Mouse (Mus musculus): ENCODE data around the gene C1rl. TPM values are rescaled to one million over a fixed set of nuclear protein-coding genes. Genes with fewer than 3 reads are reported as not detected.
"Not testable (repeated sequence)": the region's sequence is repeated elsewhere in the genome, so short reads cannot be mapped to it uniquely, and the experiment has no call there.

The C1rl gene
- polyA plus RNA-seq, 2 experiments, result 0.47 to 0.81 TPM

- no peak for TF ChIP-seq POLR2A (IDR thresholded peaks at IDR 0.05; ENCODE audit: borderline replicate concordance, extremely low read depth, insufficient read depth, insufficient read length)
- H3K9ac ChIP-seq (ENCODE audit: low read depth, low read length, severe bottlenecking), result no peak overlapping the region
- ATAC-seq (ENCODE audit: low FRiP score, low read depth), result 0 out of 2 replicates have a peak, but pooled peaks have one; percentile 29
These were observed 11.3 kb upstream of the C1rl start for GRCm38 (mm10) chr6:124481571-124481970.

GRCm38 (mm10) chr6:124483831-124484230 is 9.1 kb upstream of the C1rl start:
- not testable (repeated sequence) for DNase-seq (ENCODE audit: low spot score); H3K9ac ChIP-seq (ENCODE audit: low read depth, low read length, severe bottlenecking); H3K36me3 ChIP-seq (ENCODE audit: control insufficient read depth, insufficient read depth, low read length); H3K4me1 ChIP-seq (ENCODE audit: control insufficient read depth, insufficient read depth, low read length); H3K4me3 ChIP-seq (replicated peaks; ENCODE audit: low read length); H3K9me3 ChIP-seq (ENCODE audit: control insufficient read depth, low read length); ATAC-seq (ENCODE audit: low FRiP score, low read depth); H3K4me2 ChIP-seq (replicated peaks; ENCODE audit: low read depth, low read length, severe bottlenecking); H3K27me3 ChIP-seq (ENCODE audit: control insufficient read depth, insufficient read depth, low read length); H3K27ac ChIP-seq (replicated peaks; ENCODE audit: low read depth, low read length)
- WGBS, result 86% methylated on average over 3 of the region's 3 CpGs

More at GRCm38 (mm10) chr6:124481571-124481970, 11.3 kb upstream of the C1rl start:
- H3K27ac ChIP-seq (replicated peaks; ENCODE audit: low read depth, low read length), result no peak overlapping the region
- no peak overlapping the region for H3K4me3 ChIP-seq (replicated peaks; ENCODE audit: low read length)
- DNase-seq (ENCODE audit: low spot score), result peak; percentile 30
- H3K4me1 ChIP-seq (ENCODE audit: control insufficient read depth, insufficient read depth, low read length), result no peaks in the 10 kb centered on the region
- no peaks in the 10 kb centered on the region for H3K9me3 ChIP-seq (ENCODE audit: control insufficient read depth, low read length)
- WGBS, result 30% methylated on average over 6 of the region's 6 CpGs
- H3K27me3 ChIP-seq (ENCODE audit: control insufficient read depth, insufficient read depth, low read length), result no peaks in the 10 kb centered on the region
- no peak overlapping the region for H3K4me2 ChIP-seq (replicated peaks; ENCODE audit: low read depth, low read length, severe bottlenecking)
- no peaks in the 10 kb centered on the region for H3K36me3 ChIP-seq (ENCODE audit: control insufficient read depth, insufficient read depth, low read length)

- no peak overlapping the region for H3K27ac ChIP-seq (replicated peaks; ENCODE audit: low read depth, low read length)
- H3K4me2 ChIP-seq (replicated peaks; ENCODE audit: low read depth, low read length, severe bottlenecking), result no peak overlapping the region
- ATAC-seq (ENCODE audit: low FRiP score, low read depth), result no peak
These were observed 8.1 kb upstream of the C1rl start for GRCm38 (mm10) chr6:124484851-124485250.

GRCm38 (mm10) chr6:124485414-124486144 is 7.3 kb upstream of the C1rl start:
- no peak for DNase-seq (ENCODE audit: low spot score)
- H3K4me2 ChIP-seq (replicated peaks; ENCODE audit: low read depth, low read length, severe bottlenecking), result peak overlapping the region; percentile 6; the same call in 1 of the 2 replicates
- H3K9ac ChIP-seq (ENCODE audit: low read depth, low read length, severe bottlenecking), result no peak overlapping the region
- ATAC-seq (ENCODE audit: low FRiP score, low read depth), result no peak
- no peak for TF ChIP-seq POLR2A (IDR thresholded peaks at IDR 0.05; ENCODE audit: borderline replicate concordance, extremely low read depth, insufficient read depth, insufficient read length)
- no peaks in the 10 kb centered on the region for H3K36me3 ChIP-seq (ENCODE audit: control insufficient read depth, insufficient read depth, low read length)
- H3K27me3 ChIP-seq (ENCODE audit: control insufficient read depth, insufficient read depth, low read length), result no peaks in the 10 kb centered on the region
- WGBS, result 42% methylated on average over 21 of the region's 21 CpGs
- no peak overlapping the region for H3K27ac ChIP-seq (replicated peaks; ENCODE audit: low read depth, low read length)
- no peak overlapping the region for H3K4me3 ChIP-seq (replicated peaks; ENCODE audit: low read length)
- no peaks in the 10 kb centered on the region for H3K9me3 ChIP-seq (ENCODE audit: control insufficient read depth, low read length)
- H3K4me1 ChIP-seq (ENCODE audit: control insufficient read depth, insufficient read depth, low read length), result no peaks in the 10 kb centered on the region

More at GRCm38 (mm10) chr6:124484851-124485250, 8.1 kb upstream of the C1rl start:
- Histone ChIP-seq H3K9me3 (ENCODE audit: control insufficient read depth, low read length) (no peaks in the 10 kb centered on the region), H3K36me3 (ENCODE audit: control insufficient read depth, insufficient read depth, low read length) (no peaks in the 10 kb centered on the region), H3K27me3 (ENCODE audit: control insufficient read depth, insufficient read depth, low read length) (no peaks in the 10 kb centered on the region), H3K4me3 (replicated peaks; ENCODE audit: low read length) (no peak overlapping the region), H3K9ac (ENCODE audit: low read depth, low read length, severe bottlenecking) (no peak overlapping the region), H3K4me1 (ENCODE audit: control insufficient read depth, insufficient read depth, low read length) (no peaks in the 10 kb centered on the region)
- 73% methylated on average over 7 of the region's 7 CpGs for WGBS
- no peak for TF ChIP-seq POLR2A (IDR thresholded peaks at IDR 0.05; ENCODE audit: borderline replicate concordance, extremely low read depth, insufficient read depth, insufficient read length)
- DNase-seq (ENCODE audit: low spot score), result no peak

- no peak for TF ChIP-seq POLR2A (IDR thresholded peaks at IDR 0.05; ENCODE audit: borderline replicate concordance, extremely low read depth, insufficient read depth, insufficient read length)
- H3K9ac ChIP-seq (ENCODE audit: low read depth, low read length, severe bottlenecking), result no peak overlapping the region
- 36% methylated on average over 2 of the region's 2 CpGs for WGBS
These were observed 5.4 kb upstream of the C1rl start for GRCm38 (mm10) chr6:124487509-124487908.

More at GRCm38 (mm10) chr6:124487509-124487908, 5.4 kb upstream of the C1rl start:
- Histone ChIP-seq H3K4me3 (replicated peaks; ENCODE audit: low read length) (no peak overlapping the region), H3K4me1 (ENCODE audit: control insufficient read depth, insufficient read depth, low read length) (no peaks in the 10 kb centered on the region), H3K4me2 (replicated peaks; ENCODE audit: low read depth, low read length, severe bottlenecking) (no peak overlapping the region), H3K36me3 (ENCODE audit: control insufficient read depth, insufficient read depth, low read length) (no peaks in the 10 kb centered on the region), H3K9me3 (ENCODE audit: control insufficient read depth, low read length) (no peaks in the 10 kb centered on the region), H3K27me3 (ENCODE audit: control insufficient read depth, insufficient read depth, low read length) (no peaks in the 10 kb centered on the region), H3K27ac (replicated peaks; ENCODE audit: low read depth, low read length) (no peak overlapping the region)
- ATAC-seq (ENCODE audit: low FRiP score, low read depth) (no peak), DNase-seq (ENCODE audit: low spot score) (no peak)
